18 mouse cellular contexts compared by ENCODE assay signal in the genomic region with DNA sequence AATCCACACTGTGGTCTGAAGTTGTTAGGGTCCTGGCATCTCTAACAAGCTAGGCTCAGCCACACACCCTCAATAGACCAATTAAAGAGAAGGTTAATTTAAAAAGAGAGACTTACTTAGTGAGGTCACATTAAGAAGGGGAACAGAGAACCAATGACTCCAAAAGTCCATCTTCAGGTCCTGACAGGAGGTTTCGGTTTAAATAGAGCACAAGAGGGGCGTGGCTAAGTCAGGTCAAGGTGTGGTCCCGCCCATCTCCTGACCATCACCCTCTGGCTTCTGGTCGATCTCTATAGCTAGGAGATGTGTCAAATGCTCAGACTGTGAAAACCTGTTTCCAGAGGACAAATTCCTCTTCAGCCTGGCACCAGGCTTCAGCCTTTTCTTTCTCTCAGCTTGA. TPM values are rescaled to one million over a fixed set of nuclear protein-coding genes. Genes with fewer than 3 reads are reported as not detected.
"Had no signal": no experiment of that assay in that cellular context is flagged by ENCODE, and none has a peak within 500 bp of the region (broad histone marks: within the 10 kb centered on the region; RNA-seq: fewer than 3 reads in every experiment).

No protein-coding gene starts in this region.

- H3K36me3 ChIP-seq: neural tube, embryonic 12.5 days; neural tube, embryonic 13.5 days; neural tube, embryonic 15.5 days; stomach, embryonic 15.5 days had no signal

- H3K9me3 ChIP-seq: neural tube, embryonic 12.5 days; neural tube, embryonic 13.5 days; neural tube, embryonic 15.5 days; stomach, embryonic 15.5 days had no signal

- H3K4me2 ChIP-seq: neural tube, embryonic 12.5 days; neural tube, embryonic 13.5 days; neural tube, embryonic 15.5 days; stomach, embryonic 15.5 days had no signal

- DNase-seq: retina, postnatal 1 day; right cerebral cortex, adult 18-20 months; right cerebral cortex, postnatal 14 days; right cerebral cortex, postnatal 25 days; right cerebral cortex, postnatal 4 days; spleen, adult 18-20 months; thymus, adult 18-20 months; thymus, adult 2 months; thymus, postnatal 14 days; thymus, postnatal 25 days; thymus, postnatal 36 days; thymus, postnatal 4 days had no signal

- H3K4me3 ChIP-seq: neural tube, embryonic 12.5 days; neural tube, embryonic 13.5 days; neural tube, embryonic 15.5 days; stomach, embryonic 15.5 days had no signal

- H3K27ac ChIP-seq: neural tube, embryonic 12.5 days; neural tube, embryonic 13.5 days; neural tube, embryonic 15.5 days; stomach, embryonic 15.5 days; stomach, postnatal 0 days had no signal

- H3K9ac ChIP-seq: neural tube, embryonic 12.5 days; neural tube, embryonic 13.5 days; neural tube, embryonic 15.5 days; stomach, embryonic 15.5 days had no signal

RNA-seq across cellular contexts. Expression of a gene that starts 13.3 kb away (rescaled TPM):
- polyA plus RNA-seq: neural tube, embryonic 14.5 days had no signal
